Mouse (Mus musculus): ENCODE measurements around the gene Ppp2r5a. TPM values are rescaled to one million over a fixed set of nuclear protein-coding genes. Genes with fewer than 3 reads are reported as not detected.

Gene Ppp2r5a
- total RNA-seq, 2 experiments from 2014 or later: 65.0 to 80.1 TPM

DNA sequence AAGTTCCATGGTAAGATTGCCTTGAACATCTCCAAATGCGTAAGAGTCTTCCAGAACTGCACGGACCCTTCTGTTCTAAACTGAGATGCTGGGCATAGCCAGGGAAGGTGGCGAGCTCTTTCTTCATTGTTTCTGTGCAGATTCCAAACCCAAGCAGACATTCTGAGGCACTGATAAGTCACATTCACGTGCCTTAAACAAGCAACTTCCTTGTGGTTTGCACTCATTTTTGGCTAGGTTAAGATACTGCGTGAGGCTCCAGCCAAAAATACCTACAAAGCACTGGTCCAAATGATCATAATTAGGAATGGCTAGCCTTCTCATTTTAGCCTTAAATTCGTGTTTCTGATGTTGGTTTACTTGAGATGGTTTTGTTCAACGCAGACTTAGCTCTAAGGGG, 43.6 kb downstream of the Ppp2r5a start:
- H3K27ac ChIP-seq: no peak overlapping the region
- intact Hi-C loops (cut with DNase I): no loop called here
- no peak overlapping the region for H3K4me3 ChIP-seq
- no peak for TF ChIP-seq CTCF (IDR thresholded peaks at IDR 0.05)
- no peak for DNase-seq

DNA sequence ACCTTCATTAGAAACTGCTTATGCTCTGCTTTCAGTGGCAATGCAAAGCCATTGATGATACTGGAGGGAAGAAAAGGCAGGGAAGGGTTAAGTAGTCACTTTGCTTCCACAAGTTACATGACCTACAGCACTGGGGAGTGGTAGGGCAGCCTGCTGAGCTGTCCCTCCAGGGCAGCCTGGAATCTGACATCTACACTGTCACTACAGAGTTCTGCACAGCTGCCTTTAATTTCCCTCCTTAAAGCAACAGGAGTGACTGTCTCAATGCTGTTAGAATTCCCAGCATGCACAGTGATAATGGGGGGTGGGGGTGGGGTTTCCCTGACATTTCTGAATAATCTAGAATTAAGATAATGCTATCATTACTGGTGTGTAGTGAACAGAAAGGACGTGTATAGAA, 46.1 kb downstream of the Ppp2r5a start:
- no peak for TF ChIP-seq CTCF (IDR thresholded peaks at IDR 0.05)
- DNase-seq: no peak
- Histone ChIP-seq H3K27ac (no peak overlapping the region), H3K4me3 (no peak overlapping the region)
- intact Hi-C loops (cut with DNase I): no loop called here

DNA sequence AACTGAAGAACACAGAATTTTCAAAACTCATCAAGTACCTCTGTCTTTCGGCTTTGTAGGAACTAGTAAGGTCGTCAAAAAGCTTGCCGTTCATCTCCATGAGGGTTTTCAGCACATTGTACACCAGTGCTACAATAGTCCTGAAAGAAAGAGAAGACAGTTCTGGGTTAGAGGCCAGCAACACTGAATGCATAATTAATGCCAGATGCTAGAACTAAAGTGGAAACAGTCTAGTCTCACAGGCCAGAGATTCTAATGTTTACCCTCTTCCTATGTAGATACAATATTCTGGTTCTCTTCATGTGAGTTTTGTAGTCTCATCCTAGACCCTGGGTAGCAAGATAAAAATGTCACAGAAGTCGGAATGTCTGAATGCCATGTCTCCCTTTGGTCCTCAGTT, 49.2 kb downstream of the Ppp2r5a start:
- Histone ChIP-seq H3K4me3 (no peak overlapping the region), H3K27ac (no peak overlapping the region)
- TF ChIP-seq CTCF (IDR thresholded peaks at IDR 0.05): no peak
- intact Hi-C loops (cut with DNase I): loop anchor here (2.0 kb wide), 1 partner anchor 215 kb away; no protein-coding TSS in a partner anchor
- DNase-seq: no peak

DNA sequence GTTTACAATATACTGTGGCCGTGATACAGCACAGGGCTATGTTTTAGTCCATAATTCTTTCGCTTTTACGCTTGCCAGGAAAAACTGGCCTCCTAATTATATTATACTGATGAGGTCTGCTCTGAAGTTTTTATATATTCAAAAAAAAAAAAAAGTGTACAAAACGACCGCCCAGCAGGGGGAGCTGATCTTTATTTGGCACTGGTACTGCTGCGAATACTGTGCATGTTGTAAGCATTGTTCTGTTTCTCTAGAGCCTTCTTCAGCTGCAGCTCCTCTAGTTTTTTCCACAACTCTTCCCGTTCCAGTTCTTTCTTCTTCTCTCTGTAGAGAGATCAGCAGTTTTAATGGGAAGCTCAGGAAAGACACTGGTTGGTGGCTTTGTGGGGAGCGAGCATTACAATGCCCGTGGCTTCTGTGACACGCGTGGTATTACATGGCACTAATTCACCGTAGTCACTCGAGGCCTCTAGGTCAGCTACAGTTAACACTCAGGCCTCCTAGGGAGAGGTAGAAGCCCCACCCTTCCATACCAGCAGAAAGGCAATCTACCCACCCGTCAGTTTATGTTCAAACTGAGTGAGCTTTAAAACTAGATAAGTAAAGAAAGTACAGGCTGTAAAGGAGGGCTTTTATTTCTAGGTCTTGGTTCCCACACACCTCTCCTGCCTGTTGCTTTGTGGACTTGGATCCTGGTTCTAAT, 50.1 kb downstream of the Ppp2r5a start:
- TF ChIP-seq CTCF (IDR thresholded peaks at IDR 0.05): peak; percentile 66
- peak; percentile 63 for DNase-seq
- Histone ChIP-seq H3K4me3 (no peak overlapping the region), H3K27ac (peak overlapping the region; percentile 43; the same call in 1 of the 2 replicates)
- intact Hi-C loops (cut with DNase I): loop anchor here (2.0 kb wide), 1 partner anchor 216 kb away; no protein-coding TSS in a partner anchor

DNA sequence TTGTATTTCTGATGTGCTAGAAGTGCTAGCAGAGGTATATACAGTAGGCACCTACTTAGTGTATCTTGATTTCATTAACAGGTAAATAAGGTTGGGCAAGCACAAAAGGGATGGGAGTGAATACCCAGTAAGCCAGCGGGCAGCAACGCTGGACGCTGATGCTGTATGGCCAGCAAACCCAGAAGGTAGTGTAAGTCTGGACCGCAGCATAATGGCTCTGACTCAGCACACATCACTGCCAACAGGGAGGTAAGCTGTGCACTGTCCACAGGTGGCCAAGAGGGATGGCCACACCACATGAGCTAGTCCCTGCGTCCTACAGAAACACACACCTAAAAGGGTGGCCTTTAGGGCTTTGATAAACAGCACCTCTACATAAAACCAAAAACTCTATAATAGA, 52.7 kb downstream of the Ppp2r5a start:
- TF ChIP-seq CTCF (IDR thresholded peaks at IDR 0.05): no peak
- intact Hi-C loops (cut with DNase I): no loop called here
- Histone ChIP-seq H3K4me3 (no peak overlapping the region), H3K27ac (no peak overlapping the region)
- no peak for DNase-seq

DNA sequence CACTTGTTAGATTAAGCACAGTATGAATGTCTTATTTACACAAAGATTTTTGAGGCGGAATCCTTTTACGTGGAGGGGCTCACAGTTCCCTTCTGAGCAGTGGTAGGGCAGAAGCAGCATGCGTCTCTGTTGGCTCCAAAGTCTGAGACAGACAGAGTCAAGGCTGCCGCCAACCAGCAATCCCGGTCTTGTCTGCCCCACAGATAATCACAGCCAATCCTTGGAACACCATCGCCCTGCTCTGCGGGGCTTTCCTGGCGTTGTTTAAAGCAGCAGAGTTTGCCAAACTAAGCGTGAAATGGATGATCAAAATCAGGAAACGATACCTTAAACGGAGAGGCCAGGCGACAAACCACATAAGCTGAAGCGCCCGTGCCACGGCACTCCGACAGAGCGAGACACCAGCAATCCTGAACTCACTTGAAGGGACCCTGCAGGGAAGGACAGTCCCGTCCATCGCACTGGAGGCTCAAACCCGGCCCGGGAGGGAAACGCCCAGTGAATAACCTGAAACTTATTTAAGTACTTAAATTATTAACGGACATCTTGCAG, 53.5 kb downstream of the Ppp2r5a start:
- no peak for DNase-seq
- Histone ChIP-seq H3K27ac (no peak overlapping the region), H3K4me3 (no peak overlapping the region)
- intact Hi-C loops (cut with DNase I): loop anchor here (5.0 kb wide), 1 partner anchor 37 kb away; no protein-coding TSS in a partner anchor
- TF ChIP-seq CTCF (IDR thresholded peaks at IDR 0.05): no peak

DNA sequence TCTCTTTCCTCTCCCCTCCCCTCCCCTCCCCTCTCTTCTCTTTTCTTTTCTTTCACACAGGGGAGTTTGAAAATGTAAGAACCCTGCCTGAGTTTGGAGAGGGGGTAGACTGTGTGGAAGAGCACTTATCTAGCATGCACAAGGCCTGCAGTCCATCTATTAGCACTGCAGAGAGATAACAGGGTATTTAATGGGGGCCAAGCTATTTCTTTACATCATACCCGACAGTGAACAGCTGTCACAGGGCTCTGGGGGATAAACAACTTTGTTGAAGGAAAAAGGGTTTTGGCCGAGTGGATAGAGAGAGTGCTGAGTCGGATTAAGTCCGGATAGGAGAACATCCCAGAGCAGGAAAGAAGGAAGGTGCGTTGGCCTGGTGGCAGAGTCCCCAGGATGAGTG, 54.1 kb downstream of the Ppp2r5a start:
- no peak for TF ChIP-seq CTCF (IDR thresholded peaks at IDR 0.05)
- no peak overlapping the region for H3K27ac ChIP-seq
- no peak overlapping the region for H3K4me3 ChIP-seq
- intact Hi-C loops (cut with DNase I): loop anchor here (5.0 kb wide), 1 partner anchor 37 kb away; no protein-coding TSS in a partner anchor
- DNase-seq: no peak

DNA sequence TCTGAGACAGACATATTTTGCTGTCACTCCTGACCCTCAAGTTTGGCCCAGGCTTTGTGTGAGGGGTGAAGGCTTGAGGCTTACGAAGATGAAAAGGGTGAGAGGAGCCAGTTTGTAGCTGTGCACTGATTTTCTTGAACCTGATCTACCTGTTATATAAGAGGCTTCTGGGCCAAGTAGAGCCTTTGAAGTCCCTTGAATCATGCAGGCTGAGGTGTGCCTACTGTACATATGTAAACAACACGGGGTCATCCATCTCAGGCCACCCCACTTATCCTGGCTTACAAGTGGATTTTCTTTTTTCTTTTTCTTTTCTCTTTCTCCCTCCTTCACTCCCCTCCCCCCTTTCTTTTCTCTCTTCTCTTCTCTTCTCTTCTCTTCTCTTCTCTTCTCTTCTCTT, 54.5 kb downstream of the Ppp2r5a start:
- intact Hi-C loops (cut with DNase I): loop anchor here (5.0 kb wide), 1 partner anchor 36 kb away; no protein-coding TSS in a partner anchor
- Histone ChIP-seq H3K27ac (no peak overlapping the region), H3K4me3 (no peak overlapping the region)
- DNase-seq: no peak
- no peak for TF ChIP-seq CTCF (IDR thresholded peaks at IDR 0.05)

DNA sequence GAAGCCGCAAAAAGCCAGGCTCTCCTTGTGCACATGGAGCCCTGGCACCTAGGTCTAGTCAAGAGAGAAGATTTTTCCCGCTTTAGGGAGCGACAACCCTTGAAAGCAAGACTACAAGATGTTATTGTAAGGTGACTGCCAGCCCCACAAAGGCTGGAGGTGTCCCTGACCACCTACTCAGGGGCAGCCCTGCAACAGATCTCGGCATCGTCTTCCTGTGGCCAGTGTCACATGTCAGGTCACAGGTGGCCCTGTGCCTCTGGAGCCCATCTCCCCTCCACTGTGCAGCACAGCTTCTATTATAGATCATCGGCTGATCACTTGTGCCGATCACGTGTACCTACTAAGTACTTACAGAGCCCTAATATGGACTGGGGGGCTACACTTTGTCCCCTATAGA, 55.5 kb downstream of the Ppp2r5a start:
- intact Hi-C loops (cut with DNase I): loop anchor here (5.0 kb wide), 1 partner anchor 35 kb away; no protein-coding TSS in a partner anchor
- no peak for DNase-seq
- Histone ChIP-seq H3K4me3 (no peak overlapping the region), H3K27ac (no peak overlapping the region)
- no peak for TF ChIP-seq CTCF (IDR thresholded peaks at IDR 0.05)

DNA sequence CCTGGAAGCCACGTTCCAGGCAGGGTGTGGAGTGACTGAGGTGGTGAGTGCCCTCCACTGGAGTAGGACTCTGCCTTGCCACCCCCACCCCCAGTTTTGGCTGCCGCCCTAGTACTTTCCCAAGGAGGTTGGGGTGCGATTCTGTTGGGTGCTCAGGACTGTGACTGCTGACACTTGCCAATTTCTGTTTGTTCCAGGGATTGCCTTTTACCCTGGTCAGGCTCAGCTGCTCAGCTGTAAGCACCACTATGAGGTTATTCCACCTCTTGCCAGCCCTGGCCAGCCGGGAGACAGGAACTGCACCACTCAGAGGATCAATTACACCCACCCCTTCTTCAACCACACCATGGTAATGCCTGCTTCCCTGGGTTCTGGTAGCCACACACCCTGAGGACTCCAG, 62.5 kb downstream of the Ppp2r5a start:
- peak; percentile 57 for DNase-seq
- no peak overlapping the region for H3K27ac ChIP-seq
- TF ChIP-seq CTCF (IDR thresholded peaks at IDR 0.05): no peak
- H3K4me3 ChIP-seq: no peak overlapping the region
- intact Hi-C loops (cut with DNase I): no loop called here

DNA sequence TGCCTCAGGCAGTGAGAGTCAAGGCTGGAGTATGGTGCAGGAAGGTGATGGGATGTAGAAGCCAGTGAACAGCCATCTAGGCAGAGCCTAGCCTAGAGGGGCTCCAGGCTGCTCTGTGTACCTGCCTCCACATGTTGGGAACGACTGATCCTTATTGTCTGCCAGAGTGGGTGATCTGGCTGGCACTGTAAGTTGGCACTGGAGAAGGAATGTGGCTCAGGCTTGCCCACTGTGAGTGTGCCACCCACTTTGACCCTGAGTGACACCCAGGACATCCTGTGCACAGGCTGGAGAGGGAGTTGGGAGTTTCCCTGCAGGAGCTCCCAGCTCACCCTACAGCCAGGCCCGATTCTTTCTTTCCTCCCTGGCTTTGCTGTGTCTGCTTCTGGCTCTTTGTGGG, 63.2 kb downstream of the Ppp2r5a start:
- no peak for TF ChIP-seq CTCF (IDR thresholded peaks at IDR 0.05)
- Histone ChIP-seq H3K4me3 (no peak overlapping the region), H3K27ac (no peak overlapping the region)
- no peak for DNase-seq
- intact Hi-C loops (cut with DNase I): no loop called here

DNA sequence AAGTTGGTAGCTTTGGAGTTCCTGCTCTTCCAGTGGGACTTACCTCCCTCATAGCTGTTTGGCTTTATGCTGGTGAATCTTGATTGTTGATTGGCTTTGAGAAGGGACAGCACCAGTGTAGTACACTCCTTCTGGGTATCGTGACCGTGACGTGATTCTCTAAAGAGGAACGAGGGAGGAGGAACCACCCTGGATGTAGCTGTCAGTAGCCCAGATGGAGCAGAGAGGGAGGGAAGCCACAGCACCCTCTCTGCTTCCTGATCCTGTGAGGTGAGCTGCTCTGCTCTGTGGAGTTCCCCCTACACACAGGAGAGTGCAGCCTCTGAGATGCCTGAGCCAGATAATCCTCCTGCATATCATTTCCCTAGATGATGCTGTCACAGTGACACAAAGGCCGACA, 68.6 kb downstream of the Ppp2r5a start:
- DNase-seq: no peak
- intact Hi-C loops (cut with DNase I): no loop called here
- no peak for TF ChIP-seq CTCF (IDR thresholded peaks at IDR 0.05)

DNA sequence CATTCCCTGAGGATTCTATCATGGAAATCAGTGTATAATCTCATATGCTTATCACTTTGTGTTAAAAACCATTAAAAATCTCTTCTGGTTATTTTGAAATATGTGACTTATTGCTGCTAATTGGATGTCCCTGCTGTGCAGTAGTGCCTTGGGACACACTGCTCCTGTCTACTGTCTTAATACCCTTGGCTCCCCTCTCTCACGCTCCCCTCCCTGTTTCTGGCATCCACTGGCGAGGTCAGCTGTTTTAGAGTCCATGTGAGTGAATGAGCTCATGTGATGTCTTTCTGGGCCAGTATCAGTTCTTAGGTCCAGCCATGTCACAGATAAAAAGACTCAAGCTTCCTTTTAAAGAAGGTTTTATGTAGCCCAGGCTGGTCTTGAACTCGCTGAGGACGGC, 72.7 kb downstream of the Ppp2r5a start:
- no peak for TF ChIP-seq CTCF (IDR thresholded peaks at IDR 0.05)
- H3K27ac ChIP-seq: no peak overlapping the region
- peak; percentile 15 for DNase-seq
- intact Hi-C loops (cut with DNase I): no loop called here
- no peak overlapping the region for H3K4me3 ChIP-seq

More for the DNA sequence above, 68.6 kb downstream of the Ppp2r5a start:
- H3K4me3 ChIP-seq: no peak overlapping the region
- no peak overlapping the region for H3K27ac ChIP-seq

Measured in gastrocnemius, adult 2 months (tissue).